Mouse (Mus musculus): ENCODE measurements around the gene Snca.

DNA sequence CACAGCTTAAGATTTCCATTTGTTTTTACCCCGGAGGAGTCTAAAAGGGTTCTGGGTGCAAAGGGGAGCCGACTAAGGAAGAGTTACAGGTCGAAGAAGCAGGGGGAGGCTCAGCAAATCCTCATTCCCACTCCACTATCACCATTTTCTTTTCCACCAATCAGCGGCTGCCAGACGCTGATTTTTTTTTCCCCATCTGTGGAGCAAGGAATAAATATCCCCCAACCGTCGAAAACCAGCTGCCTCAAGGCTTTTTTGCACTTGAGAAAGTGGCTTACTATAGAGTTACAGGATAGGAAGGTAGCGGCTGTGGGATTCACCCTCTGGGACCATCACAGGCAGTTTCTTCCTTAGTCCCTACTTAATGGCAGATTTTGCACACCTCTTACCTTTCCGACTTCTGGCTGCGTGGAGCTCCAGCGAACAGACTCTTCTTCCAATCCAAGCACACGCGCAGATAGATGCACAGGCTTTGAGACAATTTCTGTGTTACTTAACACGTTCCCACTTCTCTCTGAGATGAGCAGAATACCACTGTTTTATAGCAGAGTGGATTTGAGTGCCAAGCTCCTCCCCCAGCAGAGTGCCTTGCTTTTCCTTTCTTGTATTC, at the start of gene Snca:
- TF ChIP-seq CTCF (IDR thresholded peaks at IDR 0.05; ENCODE audit: extremely low read depth, insufficient read length, insufficient replicate concordance, low read depth, low read length): no peak
- no peak for TF ChIP-seq POLR2A (IDR thresholded peaks at IDR 0.05; ENCODE audit: low read depth, low read length)

Measured in small intestine, adult 2 months (tissue).